Mouse (Mus musculus) lung, embryonic 16.5 days (tissue): Measurements from ENCODE around the gene Dync1i2. TPM values are rescaled to one million over a fixed set of nuclear protein-coding genes. Genes with fewer than 3 reads are reported as not detected.

ENCODE experiments used
- ATAC-seq: fragments of 200-750 bp; cut with Nextera tagmentation; 2 replicates; pipeline ENCODE4 v1.8.0; 2017; ENCODE audit warnings: low read depth, mild to moderate bottlenecking, moderate library complexity
- H3K27ac ChIP-seq: fragments of 300-500 bp; sonication (generic); 2 replicates; pipeline ENCODE4 v1.5.1; 2014; ENCODE audit warnings: mild to moderate bottlenecking, control low read depth, low read length
- H3K27me3 ChIP-seq: fragments of 300-500 bp; sonication (generic); 2 replicates; pipeline ENCODE4 v1.6.1; 2014; ENCODE audit warnings: low read depth, low read length, mixed read lengths; ENCODE audit not compliant: control insufficient read depth, insufficient read depth
- H3K36me3 ChIP-seq: fragments of 300-500 bp; sonication (generic); 2 replicates; pipeline ENCODE4 v1.6.1; 2014; ENCODE audit warnings: low read length; ENCODE audit not compliant: control insufficient read depth, insufficient read depth
- H3K4me1 ChIP-seq: fragments of 300-500 bp; sonication (generic); replicated peaks from 2 replicates; pipeline ENCODE4 v1.6.1; 2014; ENCODE audit warnings: low read length, mixed read lengths; ENCODE audit not compliant: control insufficient read depth, insufficient read depth
- H3K4me2 ChIP-seq: fragments of 300-500 bp; sonication (generic); 2 replicates; pipeline ENCODE4 v1.6.1; 2014; ENCODE audit warnings: low read depth, low read length, control low read depth
- H3K4me3 ChIP-seq: fragments of 300-500 bp; sonication (generic); 2 replicates; pipeline ENCODE4 v1.5.1; 2014; ENCODE audit warnings: mild to moderate bottlenecking, low read length, control low read depth
- H3K9ac ChIP-seq: fragments of 300-500 bp; sonication (generic); 2 replicates; pipeline ENCODE4 v1.6.1; 2014; ENCODE audit warnings: low read length, control low read depth
- H3K9me3 ChIP-seq: fragments of 300-500 bp; sonication (generic); 2 replicates; pipeline ENCODE4 v1.6.1; 2016; ENCODE audit warnings: low read length; ENCODE audit not compliant: control insufficient read depth
- WGBS: fragments of 180-500 bp; shearing (Covaris S2); extraction: QIAGEN DNeasy Blood & Tissue Kit; methylation state at CpG from one replicate; pipeline ENCODE4 v1.1.7; 2014; 5-methylcytosine and 5-hydroxymethylcytosine counted together
- polyA plus RNA-seq: library from polyadenylated mRNA; unstranded; fragments of >200 nt; fragmentation: Nextera tagmentation; extraction: Ambion mirVana; gene quantifications from 2 replicates; pipeline ENCODE4 v1.2.1, GENCODE M21; 2015

The Dync1i2 gene
- polyA plus RNA-seq, 1 experiment from 2014 or later, result 104 TPM

GRCm38 (mm10) chr2:71179716-71180115 lies 31.8 kb upstream of the Dync1i2 start:
- H3K4me1 ChIP-seq, result no peaks in the 10 kb centered on the region
- H3K4me2 ChIP-seq, result no peak overlapping the region
- no peaks in the 10 kb centered on the region for H3K36me3 ChIP-seq
- no peaks in the 10 kb centered on the region for H3K9me3 ChIP-seq
- no peak overlapping the region for H3K9ac ChIP-seq
- H3K4me3 ChIP-seq, result no peak overlapping the region
- H3K27ac ChIP-seq, result no peak overlapping the region
- WGBS, result 63% methylated on average over 10 of the region's 10 CpGs
- no peak for ATAC-seq
- no peaks in the 10 kb centered on the region for H3K27me3 ChIP-seq

GRCm38 (mm10) chr2:71180566-71181217 lies 30.8 kb upstream of the Dync1i2 start:
- no peak overlapping the region for H3K27ac ChIP-seq
- no peak overlapping the region for H3K4me3 ChIP-seq
- WGBS, result 43% methylated on average over 8 of the region's 8 CpGs
- no peaks in the 10 kb centered on the region for H3K4me1 ChIP-seq
- no peaks in the 10 kb centered on the region for H3K9me3 ChIP-seq
- H3K27me3 ChIP-seq, result no peaks in the 10 kb centered on the region
- H3K9ac ChIP-seq, result no peak overlapping the region
- no peak overlapping the region for H3K4me2 ChIP-seq
- no peaks in the 10 kb centered on the region for H3K36me3 ChIP-seq
- no peak for ATAC-seq

GRCm38 (mm10) chr2:71187950-71188349 lies 23.6 kb upstream of the Dync1i2 start:
- Histone ChIP-seq H3K36me3 (no peaks in the 10 kb centered on the region), H3K9ac (no peak overlapping the region), H3K27me3 (no peaks in the 10 kb centered on the region; the same call in 1 of the 2 replicates), H3K27ac (no peak overlapping the region), H3K4me3 (no peak overlapping the region), H3K4me1 (no peaks in the 10 kb centered on the region), H3K4me2 (no peak overlapping the region), H3K9me3 (0 out of 2 replicates have a peak, but pooled peaks cover 2% of the 10 kb centered on the region)
- WGBS, result 70% methylated on average over 3 of the region's 3 CpGs
- no peak for ATAC-seq

GRCm38 (mm10) chr2:71188861-71189260 lies 22.6 kb upstream of the Dync1i2 start:
- no peaks in the 10 kb centered on the region; the same call in 1 of the 2 replicates for H3K27me3 ChIP-seq
- H3K4me2 ChIP-seq, result no peak overlapping the region
- 42% methylated on average over 2 of the region's 2 CpGs for WGBS
- H3K9ac ChIP-seq, result no peak overlapping the region
- no peak for ATAC-seq
- H3K36me3 ChIP-seq, result no peaks in the 10 kb centered on the region
- H3K4me3 ChIP-seq, result no peak overlapping the region
- H3K27ac ChIP-seq, result no peak overlapping the region
- H3K4me1 ChIP-seq, result no peaks in the 10 kb centered on the region
- 0 out of 2 replicates have a peak, but pooled peaks cover 2% of the 10 kb centered on the region for H3K9me3 ChIP-seq

- H3K27me3 ChIP-seq, result no peaks in the 10 kb centered on the region; the same call in 1 of the 2 replicates
- 0 out of 2 replicates have a peak, but pooled peaks cover 2% of the 10 kb centered on the region for H3K9me3 ChIP-seq
- no peaks in the 10 kb centered on the region for H3K36me3 ChIP-seq
- no peak for ATAC-seq
- no peak overlapping the region for H3K4me2 ChIP-seq
- WGBS, result 28% methylated on average over 16 of the region's 16 CpGs
- no peak overlapping the region for H3K9ac ChIP-seq
- H3K27ac ChIP-seq, result no peak overlapping the region
- no peak overlapping the region for H3K4me3 ChIP-seq
- peaks cover 7% of the 10 kb centered on the region for H3K4me1 ChIP-seq
Measured at GRCm38 (mm10) chr2:71191391-71192194, 19.9 kb upstream of the Dync1i2 start.

- Histone ChIP-seq H3K27me3 (no peaks in the 10 kb centered on the region; the same call in 1 of the 2 replicates), H3K9me3 (no peaks in the 10 kb centered on the region), H3K4me2 (0 out of 2 replicates have a peak overlapping the region, but pooled peaks have one; percentile 7), H3K36me3 (no peaks in the 10 kb centered on the region), H3K4me3 (no peak overlapping the region), H3K27ac (no peak overlapping the region), H3K4me1 (peaks cover 7% of the 10 kb centered on the region), H3K9ac (no peak overlapping the region)
- ATAC-seq, result no peak
- WGBS, result 48% methylated on average over 17 of the region's 17 CpGs
Measured at GRCm38 (mm10) chr2:71192195-71192807, 19.2 kb upstream of the Dync1i2 start.

- Histone ChIP-seq H3K27me3 (no peaks in the 10 kb centered on the region; the same call in 1 of the 2 replicates), H3K4me2 (no peak overlapping the region), H3K9ac (no peak overlapping the region), H3K27ac (no peak overlapping the region), H3K36me3 (no peaks in the 10 kb centered on the region), H3K9me3 (no peaks in the 10 kb centered on the region), H3K4me1 (peaks cover 7% of the 10 kb centered on the region), H3K4me3 (no peak overlapping the region)
- 54% methylated on average over 10 of the region's 10 CpGs for WGBS
- ATAC-seq, result peak; percentile 68; the same call in 1 of the 2 replicates
Measured at GRCm38 (mm10) chr2:71194137-71194960, 17.2 kb upstream of the Dync1i2 start.

GRCm38 (mm10) chr2:71196947-71197346 lies 14.6 kb upstream of the Dync1i2 start:
- Histone ChIP-seq H3K36me3 (no peaks in the 10 kb centered on the region), H3K27ac (no peak overlapping the region), H3K9ac (no peak overlapping the region), H3K4me1 (peaks cover 7% of the 10 kb centered on the region), H3K9me3 (no peaks in the 10 kb centered on the region), H3K27me3 (no peaks in the 10 kb centered on the region), H3K4me2 (no peak overlapping the region), H3K4me3 (no peak overlapping the region)
- WGBS, result 41% methylated on average over 4 of the region's 4 CpGs
- peak; percentile 76 for ATAC-seq
